Mouse (Mus musculus): ENCODE results near the gene Slco1a5. TPM values are rescaled to one million over a fixed set of nuclear protein-coding genes. Genes with fewer than 3 reads are reported as not detected.
"Not testable (repeated sequence)": the region's sequence is repeated elsewhere in the genome, so short reads cannot be mapped to it uniquely, and the experiment has no call there.

Slco1a5 gene
- 0.54 and 0.66 TPM in 2 replicates for polyA plus RNA-seq (2015; fragmentation: Nextera tagmentation; extraction: Ambion mirVana)

DNA sequence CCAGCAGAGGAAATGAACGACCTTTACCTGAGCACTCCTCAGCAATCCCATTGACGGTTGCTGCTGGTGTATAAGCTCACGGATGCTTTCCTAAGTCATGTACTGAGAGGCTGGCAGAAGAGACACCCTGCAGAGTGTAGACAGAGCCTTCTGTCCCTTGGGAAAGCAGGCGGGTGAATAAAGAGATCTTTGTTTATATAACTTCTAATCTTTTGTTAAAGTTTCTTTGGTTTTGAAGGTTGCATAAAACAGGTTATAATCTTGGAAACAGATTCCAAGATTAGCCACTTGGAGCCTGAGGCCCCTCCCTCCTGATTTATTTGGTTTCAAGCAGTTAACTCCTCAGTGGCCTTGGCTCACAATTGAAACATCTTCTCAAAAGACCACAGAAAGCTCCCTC lies at the start of gene Slco1a5:
TSS of gene Slco1a5 (minus strand) at position 101 of the 400 bp plus-strand sequence.
- Histone ChIP-seq H3K4me2 (no peak within 1 kb of the TSS), H3K36me3 (replicated peaks) (no peaks in the 10 kb centered on the region), H3K27me3 (replicated peaks) (no peaks in the 10 kb centered on the region), H3K9ac (no peak within 1 kb of the TSS), H3K4me1 (0 out of 2 replicates have a peak, but pooled peaks cover 2% of the 10 kb centered on the region), H3K9me3 (no peaks in the 10 kb centered on the region), H3K4me3 (no peak within 1 kb of the TSS), H3K27ac (no peak within 1 kb of the TSS)
- WGBS, result 5% methylated on average over 4 of the region's 4 CpGs
- no peak for ATAC-seq (replicated peaks)

DNA sequence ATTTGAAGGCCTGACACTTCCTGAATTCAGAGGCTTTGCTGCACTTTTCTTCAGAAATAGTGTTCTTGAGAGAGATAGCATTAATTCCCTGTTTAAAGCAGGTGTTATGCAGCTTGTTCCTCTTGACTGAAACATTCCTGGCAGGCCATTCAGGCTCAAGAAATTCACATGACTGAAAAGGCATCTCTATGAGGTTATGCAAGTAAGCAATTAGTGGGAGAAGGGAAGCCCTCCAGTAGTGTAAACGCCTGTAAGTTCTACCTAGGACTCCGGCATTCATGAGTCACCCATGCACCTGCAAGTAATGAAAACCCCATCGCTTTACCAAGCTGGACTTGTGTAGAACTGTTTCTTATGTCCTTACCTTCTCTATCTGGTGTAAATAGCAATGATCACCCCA lies 46.8 kb upstream of the Slco1a5 start:
- 94% methylated on average over 3 of the region's 3 CpGs for WGBS
- no peak overlapping the region for H3K9ac ChIP-seq
- no peaks in the 10 kb centered on the region for H3K27me3 ChIP-seq (replicated peaks)
- H3K4me2 ChIP-seq, result no peak overlapping the region
- no peaks in the 10 kb centered on the region for H3K9me3 ChIP-seq
- no peak overlapping the region for H3K27ac ChIP-seq
- no peaks in the 10 kb centered on the region for H3K4me1 ChIP-seq
- peaks cover 16% of the 10 kb centered on the region for H3K36me3 ChIP-seq (replicated peaks)
- no peak overlapping the region for H3K4me3 ChIP-seq
- ATAC-seq (replicated peaks), result no peak

DNA sequence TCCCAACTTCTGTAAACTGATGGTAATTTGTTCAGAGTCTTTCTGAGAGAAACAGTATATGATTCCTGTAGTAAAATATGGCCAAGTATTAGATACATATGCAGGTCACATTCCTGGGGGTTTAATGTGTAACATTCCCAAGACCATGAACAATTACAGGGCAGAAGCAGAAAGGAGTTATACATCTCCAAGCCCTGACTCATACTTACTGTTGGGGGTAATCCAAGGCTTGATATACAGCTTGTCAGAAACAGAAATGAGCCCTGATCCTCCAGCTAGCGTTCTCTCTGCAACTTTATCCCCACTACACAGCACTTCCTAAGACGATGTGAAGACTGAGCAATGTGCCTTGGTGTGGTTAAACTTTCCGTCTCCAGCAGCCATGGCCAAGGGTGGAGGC lies 44.8 kb upstream of the Slco1a5 start:
- 97% methylated on average over 3 of the region's 3 CpGs for WGBS
- no peak overlapping the region for H3K9ac ChIP-seq
- H3K4me2 ChIP-seq, result no peak overlapping the region
- H3K27me3 ChIP-seq (replicated peaks), result no peaks in the 10 kb centered on the region
- ATAC-seq (replicated peaks), result no peak
- H3K9me3 ChIP-seq, result no peaks in the 10 kb centered on the region
- no peaks in the 10 kb centered on the region for H3K4me1 ChIP-seq
- peaks cover 30% of the 10 kb centered on the region for H3K36me3 ChIP-seq (replicated peaks)
- H3K27ac ChIP-seq, result no peak overlapping the region
- no peak overlapping the region for H3K4me3 ChIP-seq

DNA sequence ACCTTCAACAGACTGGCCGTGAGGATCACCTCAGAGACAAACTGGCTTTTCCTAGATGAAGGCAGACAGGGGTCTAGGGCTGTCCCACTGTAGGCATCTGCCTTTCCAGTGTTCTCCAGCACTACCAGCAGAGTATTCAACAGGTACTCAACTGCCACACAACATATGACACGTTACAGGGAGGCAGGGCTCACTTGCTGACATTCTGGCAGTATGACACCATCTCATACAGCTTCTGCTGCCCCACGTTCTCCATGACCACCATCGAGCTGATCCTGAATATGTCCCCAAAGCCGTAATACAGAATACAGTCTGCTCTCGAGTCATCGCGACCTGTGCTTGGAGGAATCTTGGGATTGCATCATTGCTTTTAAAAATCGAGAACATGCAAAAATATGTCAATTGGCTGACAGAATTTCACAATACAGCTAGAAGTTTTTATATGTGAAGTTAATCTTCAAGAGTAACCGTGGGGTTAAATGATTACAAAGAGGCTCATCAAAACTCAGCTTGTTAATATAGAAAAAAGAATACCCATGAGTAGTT lies 43.8 kb upstream of the Slco1a5 start:
- WGBS, result 95% methylated on average over 10 of the region's 10 CpGs
- no peak overlapping the region for H3K27ac ChIP-seq
- ATAC-seq (replicated peaks), result no peak

DNA sequence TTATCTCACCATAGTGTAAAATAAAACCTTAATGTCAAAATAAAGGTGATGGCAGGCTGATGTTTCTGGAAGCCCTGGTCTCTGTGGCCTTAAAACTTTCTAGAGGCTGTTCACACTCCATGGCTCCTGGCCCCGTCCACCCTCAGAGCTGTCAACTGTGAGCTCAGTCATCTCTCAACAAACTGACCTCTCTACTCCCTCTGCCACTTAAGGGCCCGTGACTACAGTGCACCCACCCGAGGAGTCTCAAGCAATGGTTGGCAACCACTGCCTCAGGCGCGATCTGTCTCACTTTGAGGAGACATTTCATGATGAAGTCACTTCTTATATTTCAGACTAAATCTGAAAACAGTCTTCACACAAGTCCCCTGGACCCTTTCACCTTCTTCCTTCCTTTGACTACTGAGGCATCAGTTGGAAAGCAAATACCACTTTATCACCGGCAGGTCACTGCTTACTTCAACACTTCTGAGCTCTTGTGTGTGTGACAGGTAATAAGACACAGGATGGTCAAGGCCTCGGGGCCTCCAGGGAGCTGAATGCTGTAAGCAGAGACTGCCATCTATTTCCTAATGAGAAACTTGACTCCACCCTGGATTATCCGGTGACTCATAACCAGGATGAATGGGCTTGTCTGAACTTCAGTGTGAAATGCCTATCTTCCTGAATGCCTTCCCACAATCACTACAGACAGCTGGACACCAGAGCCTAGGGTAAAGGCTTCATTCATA lies 43.1 kb upstream of the Slco1a5 start:
- H3K27ac ChIP-seq, result no peak overlapping the region
- no peak overlapping the region for H3K4me2 ChIP-seq
- no peaks in the 10 kb centered on the region for H3K9me3 ChIP-seq
- peaks cover 39% of the 10 kb centered on the region for H3K36me3 ChIP-seq (replicated peaks)
- no peaks in the 10 kb centered on the region for H3K27me3 ChIP-seq (replicated peaks)
- no peak overlapping the region for H3K4me3 ChIP-seq
- no peak overlapping the region for H3K9ac ChIP-seq
- H3K4me1 ChIP-seq, result no peaks in the 10 kb centered on the region
- 90% methylated on average over 8 of the region's 8 CpGs for WGBS
- no peak for ATAC-seq (replicated peaks)

More for the DNA sequence above, 43.8 kb upstream of the Slco1a5 start:
- H3K27me3 ChIP-seq (replicated peaks), result no peaks in the 10 kb centered on the region
- H3K4me2 ChIP-seq, result no peak overlapping the region
- no peak overlapping the region for H3K4me3 ChIP-seq
- H3K9ac ChIP-seq, result no peak overlapping the region
- no peaks in the 10 kb centered on the region for H3K4me1 ChIP-seq
- H3K36me3 ChIP-seq (replicated peaks), result peaks cover 38% of the 10 kb centered on the region
- H3K9me3 ChIP-seq, result no peaks in the 10 kb centered on the region

DNA sequence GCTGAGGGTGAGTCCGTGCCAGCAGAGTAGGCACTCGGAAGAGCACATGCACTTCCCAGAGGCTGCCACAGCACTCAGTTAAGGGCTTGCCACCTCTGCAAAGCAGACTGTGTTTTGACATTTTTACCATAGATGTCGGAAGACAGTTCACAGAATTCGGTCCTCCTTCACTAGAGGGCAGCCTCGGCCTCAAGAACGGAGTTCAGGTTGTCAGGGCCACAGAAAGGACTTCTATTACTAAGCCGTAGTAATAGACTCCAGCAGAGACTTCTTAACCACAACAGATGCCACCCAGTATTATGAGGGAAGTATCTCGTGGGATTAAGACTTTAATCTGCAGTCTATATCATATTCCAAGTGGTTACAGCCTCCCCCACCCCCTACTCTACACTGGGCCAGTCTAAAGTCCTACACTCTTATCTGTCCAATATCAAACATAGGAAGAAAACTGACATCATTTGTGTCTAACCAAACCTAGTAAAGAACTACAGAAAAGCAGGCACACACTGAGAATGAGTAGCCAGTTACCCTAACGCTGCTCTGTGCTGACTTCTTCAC lies 40.3 kb upstream of the Slco1a5 start:
- Histone ChIP-seq H3K4me1 (no peaks in the 10 kb centered on the region), H3K9me3 (no peaks in the 10 kb centered on the region), H3K4me2 (no peak overlapping the region), H3K9ac (no peak overlapping the region), H3K27me3 (replicated peaks) (no peaks in the 10 kb centered on the region), H3K4me3 (no peak overlapping the region), H3K36me3 (replicated peaks) (peaks cover 50% of the 10 kb centered on the region), H3K27ac (no peak overlapping the region)
- peak; percentile 48; the same call in 1 of the 2 replicates for ATAC-seq (replicated peaks)
- WGBS, result 68% methylated on average over 9 of the region's 9 CpGs

DNA sequence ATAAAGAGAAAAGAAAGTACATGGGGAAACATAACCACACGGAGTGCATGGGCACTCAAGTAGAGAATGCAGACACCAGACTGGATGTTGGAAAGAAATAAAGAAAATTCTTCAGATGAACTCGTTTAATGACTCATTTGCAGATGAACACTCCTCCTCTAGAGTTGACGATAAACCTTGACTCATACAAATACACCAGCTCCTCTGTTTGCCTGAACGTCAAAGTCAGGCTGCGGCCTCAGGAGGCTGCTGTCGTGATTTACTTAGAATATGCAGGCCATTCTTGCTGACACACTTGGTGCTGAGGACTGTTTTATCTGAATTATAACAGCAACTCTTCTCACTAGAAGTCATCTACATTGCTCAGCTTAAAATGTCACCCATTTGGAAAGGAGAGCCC lies 39.3 kb upstream of the Slco1a5 start:
- 91% methylated on average over 6 of the region's 6 CpGs for WGBS

DNA sequence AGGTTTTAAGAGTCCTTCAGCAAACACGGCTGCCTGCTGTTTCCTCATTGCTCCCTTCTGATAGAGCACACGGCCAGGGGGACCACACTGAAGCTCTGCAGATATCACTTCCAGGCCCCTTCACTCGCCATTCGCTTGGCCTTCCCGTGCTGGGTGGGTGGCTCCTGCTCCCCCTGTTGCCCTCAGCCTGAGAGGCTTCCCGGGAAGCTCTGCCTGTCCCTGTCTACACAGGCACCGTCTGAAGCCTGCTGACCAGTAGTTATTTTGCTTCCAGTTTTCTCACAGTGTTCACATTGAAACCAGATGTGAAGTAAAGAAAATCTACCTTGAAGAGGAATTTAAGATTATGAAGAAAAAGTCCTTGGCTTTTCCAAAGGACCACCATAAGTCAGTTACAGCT lies 34.3 kb upstream of the Slco1a5 start:
- Histone ChIP-seq H3K4me2 (no peak overlapping the region), H3K9me3 (no peaks in the 10 kb centered on the region), H3K4me3 (no peak overlapping the region), H3K9ac (no peak overlapping the region), H3K4me1 (no peaks in the 10 kb centered on the region), H3K36me3 (replicated peaks) (peaks cover 36% of the 10 kb centered on the region), H3K27me3 (replicated peaks) (no peaks in the 10 kb centered on the region), H3K27ac (no peak overlapping the region)
- ATAC-seq (replicated peaks), result no peak
- 84% methylated on average over 7 of the region's 7 CpGs for WGBS

More for the DNA sequence above, 39.3 kb upstream of the Slco1a5 start:
- Histone ChIP-seq H3K27me3 (replicated peaks) (no peaks in the 10 kb centered on the region), H3K4me1 (no peaks in the 10 kb centered on the region), H3K4me3 (no peak overlapping the region), H3K36me3 (replicated peaks) (peaks cover 46% of the 10 kb centered on the region), H3K27ac (no peak overlapping the region), H3K4me2 (no peak overlapping the region), H3K9me3 (no peaks in the 10 kb centered on the region), H3K9ac (no peak overlapping the region)
- ATAC-seq (replicated peaks), result no peak

DNA sequence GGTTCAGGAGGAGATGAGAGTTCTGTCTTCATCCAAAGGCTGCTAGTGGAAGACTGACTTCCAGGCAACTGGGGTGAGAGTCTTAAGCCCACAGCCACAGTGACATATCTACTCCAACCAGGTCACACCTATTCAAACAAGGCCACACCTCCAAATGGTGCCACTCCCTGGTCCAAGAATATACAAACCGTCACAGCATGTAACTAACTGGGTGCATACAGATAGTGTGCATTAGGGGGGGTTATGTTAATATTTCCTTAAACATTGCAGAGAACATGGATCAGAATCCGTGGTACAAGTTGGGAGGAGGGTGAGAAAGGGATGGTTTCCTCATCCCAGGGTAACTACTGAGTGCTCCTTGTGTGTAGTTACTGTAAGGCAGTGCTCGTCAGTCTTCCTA lies 29.3 kb upstream of the Slco1a5 start:
- not testable (repeated sequence) for H3K27me3 ChIP-seq (replicated peaks); ATAC-seq (replicated peaks); H3K9ac ChIP-seq; H3K4me1 ChIP-seq; H3K4me3 ChIP-seq; H3K4me2 ChIP-seq; H3K9me3 ChIP-seq; H3K27ac ChIP-seq
- peaks cover 32% of the 10 kb centered on the region for H3K36me3 ChIP-seq (replicated peaks)
- whole genome bisulfite sequencing, result 95% methylated on average over 3 of the region's 3 CpGs

DNA sequence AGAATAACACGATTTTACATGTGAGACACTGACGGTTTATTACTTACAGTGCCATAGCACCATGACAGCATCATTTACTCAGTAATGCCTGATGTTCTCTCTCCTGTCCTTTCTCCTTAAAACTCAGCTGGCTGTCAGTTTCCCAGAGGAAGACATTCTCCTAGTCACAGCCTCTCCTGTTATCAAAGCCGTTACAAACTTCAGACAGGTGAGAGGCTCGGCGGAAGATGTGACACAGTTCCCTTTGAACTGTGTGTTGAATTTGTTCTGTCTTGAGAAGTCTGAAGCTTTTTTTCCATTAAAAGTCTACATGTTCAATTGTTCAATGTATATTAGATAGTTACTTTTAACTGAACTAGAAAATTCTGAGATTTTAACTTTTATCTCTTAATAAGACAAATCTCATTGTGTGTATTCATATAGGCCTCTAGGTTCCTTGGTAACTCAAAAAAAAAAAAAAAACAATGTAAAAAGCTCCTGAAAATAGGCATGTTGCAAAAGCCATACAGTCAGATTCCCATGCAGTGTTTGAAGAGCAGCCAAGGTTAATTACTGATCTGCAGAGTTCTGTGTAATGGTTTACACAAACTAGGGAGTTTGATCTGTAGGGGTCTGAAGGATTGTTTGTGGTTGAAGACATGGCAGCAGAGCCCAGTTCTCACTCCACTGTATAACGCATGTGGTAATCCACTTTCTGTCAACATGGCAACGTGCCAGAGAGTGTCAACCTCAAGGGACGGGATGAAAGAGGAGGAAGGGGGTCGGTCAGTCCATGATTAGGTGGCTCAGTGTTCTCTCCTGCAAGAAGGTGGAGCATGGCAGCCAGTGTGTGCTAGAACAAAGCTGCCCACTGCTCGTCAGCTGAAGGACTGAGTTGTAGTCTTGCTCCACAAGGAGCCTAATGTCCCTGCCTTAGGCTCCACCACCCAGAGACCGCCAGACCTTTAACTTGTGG lies 24.9 kb upstream of the Slco1a5 start:
- no peak overlapping the region for H3K4me3 ChIP-seq
- H3K9ac ChIP-seq, result no peak overlapping the region
- ATAC-seq (replicated peaks), result no peak
- WGBS, result 80% methylated on average over 11 of the region's 11 CpGs
- no peaks in the 10 kb centered on the region for H3K27me3 ChIP-seq (replicated peaks)
- no peak overlapping the region for H3K27ac ChIP-seq
- H3K36me3 ChIP-seq (replicated peaks), result peaks cover 26% of the 10 kb centered on the region
- no peak overlapping the region for H3K4me2 ChIP-seq
- H3K4me1 ChIP-seq, result peaks cover 13% of the 10 kb centered on the region
- no peaks in the 10 kb centered on the region for H3K9me3 ChIP-seq

DNA sequence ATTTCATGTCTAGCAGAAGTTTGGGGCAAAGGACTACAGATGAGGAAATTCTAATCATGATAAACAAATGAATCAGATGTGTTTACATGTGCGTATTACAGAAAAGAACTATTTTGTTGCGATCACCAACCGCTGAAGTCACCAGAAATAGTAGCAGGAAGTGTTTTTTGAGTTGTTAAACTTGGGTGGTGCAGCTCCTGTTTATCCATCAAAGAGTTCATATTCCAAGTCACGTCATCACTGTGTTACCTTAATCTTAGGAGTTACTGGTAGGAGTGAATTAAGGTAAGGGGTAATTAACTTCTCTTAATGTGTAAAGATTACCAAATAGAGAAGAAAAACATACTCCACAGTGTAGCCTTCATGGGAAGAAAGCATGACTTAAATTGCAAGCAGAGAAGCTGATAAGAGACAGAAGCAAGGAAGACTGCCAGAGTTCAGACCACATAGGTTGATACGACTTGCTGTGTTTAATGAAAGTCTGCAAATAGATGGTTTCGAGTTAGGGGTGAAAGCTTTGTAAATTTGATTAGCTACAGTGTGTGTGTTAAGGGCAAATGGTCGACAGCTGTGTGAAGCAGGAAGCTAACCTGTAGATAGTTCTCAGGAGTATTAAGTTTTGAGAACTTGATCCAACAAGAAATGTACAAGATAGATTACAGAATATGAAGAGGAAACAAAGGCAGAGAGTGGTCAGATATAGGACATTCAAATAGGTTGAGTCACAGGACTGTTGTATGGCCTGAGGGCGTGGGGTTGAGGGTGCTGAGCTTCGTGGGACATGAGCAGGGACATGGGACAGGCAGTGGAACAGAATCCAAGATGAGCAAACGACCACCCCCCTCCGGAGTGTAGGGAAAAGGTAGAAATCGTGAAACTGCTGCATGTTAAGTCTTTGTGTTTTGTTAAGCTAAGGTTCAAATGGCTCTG lies 23.7 kb upstream of the Slco1a5 start:
- WGBS, result 61% methylated on average over 12 of the region's 12 CpGs

More for the DNA sequence above, 23.7 kb upstream of the Slco1a5 start:
- Histone ChIP-seq H3K36me3 (replicated peaks) (peaks cover 16% of the 10 kb centered on the region), H3K4me1 (peaks cover 13% of the 10 kb centered on the region), H3K4me3 (peak overlapping the region; percentile 87), H3K9ac (peak overlapping the region; percentile 63), H3K9me3 (no peaks in the 10 kb centered on the region), H3K27ac (no peak overlapping the region; the same call in 1 of the 2 replicates), H3K4me2 (peak overlapping the region; percentile 60), H3K27me3 (replicated peaks) (no peaks in the 10 kb centered on the region)
- no peak for ATAC-seq (replicated peaks)

All from midbrain, embryonic 15.5 days (tissue).